Mouse (Mus musculus): Measurements from ENCODE around the gene Lrrc59. TPM values are rescaled to one million over a fixed set of nuclear protein-coding genes. Genes with fewer than 3 reads are reported as not detected.

Lrrc59 gene
- polyA plus RNA-seq (2015; fragmentation: Nextera tagmentation; extraction: Ambion mirVana), result 254 and 256 TPM in 2 replicates

DNA sequence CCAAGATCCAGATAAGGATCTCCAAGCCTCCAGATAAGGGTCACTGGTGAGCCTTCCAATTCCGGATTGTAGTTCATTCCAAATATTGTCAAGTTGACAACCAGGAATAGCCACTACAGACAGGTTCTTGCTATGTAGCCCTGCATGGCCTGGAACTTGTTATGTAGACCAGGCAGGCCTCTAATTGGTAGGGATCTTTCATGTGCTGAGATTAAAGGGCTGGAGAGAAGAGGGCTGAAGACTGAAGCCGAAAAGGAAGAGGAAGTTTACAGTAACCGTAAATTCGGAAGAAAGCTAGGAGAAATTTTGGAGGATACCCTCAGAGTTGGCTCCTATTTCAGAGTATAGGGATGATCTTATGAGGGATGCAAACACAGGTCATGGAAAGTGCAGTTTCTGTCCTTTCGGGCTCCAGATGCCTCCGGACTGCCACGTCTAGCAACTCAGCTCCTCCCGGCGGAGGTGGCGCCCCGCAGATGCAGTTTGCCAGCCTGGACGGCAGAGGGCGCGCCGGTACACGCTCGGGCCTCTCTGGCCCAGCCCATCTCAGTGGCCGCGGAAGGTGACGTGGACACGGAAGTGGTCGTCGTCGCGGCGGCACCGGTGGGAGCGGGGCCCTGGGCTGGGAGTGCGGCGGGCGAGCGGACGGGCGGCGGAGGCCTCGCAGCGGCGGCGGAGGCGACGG lies at the start of gene Lrrc59:
Lrrc59 (plus strand) TSS at position 569 of the 685 bp plus-strand sequence.
- H3K9ac ChIP-seq (ENCODE audit: low read depth, low read length), result peak within 1 kb of the TSS; percentile 91
- H3K9me3 ChIP-seq (ENCODE audit: control insufficient read depth, low read length), result no peaks in the 10 kb centered on the region
- H3K36me3 ChIP-seq (ENCODE audit: control insufficient read depth, insufficient read depth, low read length), result 0 out of 2 replicates have a peak, but pooled peaks cover under 1% of the 10 kb centered on the region
- H3K4me1 ChIP-seq (ENCODE audit: control insufficient read depth, insufficient read depth, low read length), result peaks cover 16% of the 10 kb centered on the region; the same call in 1 of the 2 replicates
- WGBS, result 4% methylated on average over 41 of the region's 41 CpGs
- peak within 1 kb of the TSS; percentile 73 for H3K4me2 ChIP-seq (ENCODE audit: low read depth, low read length)
- H3K27ac ChIP-seq (ENCODE audit: low read length), result peak within 1 kb of the TSS; percentile 90
- peak within 1 kb of the TSS; percentile 92 for H3K4me3 ChIP-seq (ENCODE audit: low read length)
- ATAC-seq, result peak; percentile 86
- H3K27me3 ChIP-seq (replicated peaks; ENCODE audit: control insufficient read depth, insufficient read depth, low read length), result no peaks in the 10 kb centered on the region

DNA sequence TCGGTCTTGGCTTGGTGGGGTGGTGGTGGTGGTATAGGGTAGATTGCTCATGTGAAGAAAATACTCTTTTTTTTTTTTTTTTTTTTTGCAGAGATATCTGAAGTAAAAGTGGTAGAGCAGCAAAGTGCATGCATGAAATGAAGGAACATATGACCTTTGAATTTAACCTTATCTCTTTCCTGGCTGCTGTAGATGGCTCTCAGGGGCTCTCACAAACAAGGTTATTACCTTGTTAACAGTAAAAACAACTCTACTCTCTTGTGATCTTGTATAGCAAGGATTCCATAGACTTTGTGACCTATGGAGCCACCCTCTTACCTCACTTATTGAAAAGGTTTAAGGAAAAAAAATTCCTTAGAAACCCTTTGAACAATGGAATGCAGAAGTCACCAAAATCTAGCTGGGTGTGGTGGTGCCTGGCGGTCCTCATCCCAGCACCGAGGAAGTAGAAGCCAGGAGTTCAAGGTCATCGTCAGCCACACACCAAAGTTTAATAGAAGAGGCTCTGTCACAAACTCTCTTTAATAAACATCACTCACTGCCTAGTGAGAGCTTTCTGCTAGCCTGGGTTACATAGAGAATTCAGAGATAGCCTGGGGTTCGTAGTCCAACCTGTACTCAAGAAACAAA lies 49.3 kb upstream of the Lrrc59 start:
- H3K27ac ChIP-seq (ENCODE audit: low read length), result 0 out of 2 replicates have a peak overlapping the region, but pooled peaks have one; percentile 25
- no peaks in the 10 kb centered on the region for H3K4me1 ChIP-seq (ENCODE audit: control insufficient read depth, insufficient read depth, low read length)
- no peaks in the 10 kb centered on the region for H3K27me3 ChIP-seq (replicated peaks; ENCODE audit: control insufficient read depth, insufficient read depth, low read length)
- H3K9me3 ChIP-seq (ENCODE audit: control insufficient read depth, low read length), result no peaks in the 10 kb centered on the region
- no peak overlapping the region for H3K4me3 ChIP-seq (ENCODE audit: low read length)
- H3K4me2 ChIP-seq (ENCODE audit: low read depth, low read length), result no peak overlapping the region
- no peak overlapping the region for H3K9ac ChIP-seq (ENCODE audit: low read depth, low read length)
- WGBS, result 68% methylated on average over 5 of the region's 5 CpGs
- H3K36me3 ChIP-seq (ENCODE audit: control insufficient read depth, insufficient read depth, low read length), result no peaks in the 10 kb centered on the region
- peak; percentile 74 for ATAC-seq

DNA sequence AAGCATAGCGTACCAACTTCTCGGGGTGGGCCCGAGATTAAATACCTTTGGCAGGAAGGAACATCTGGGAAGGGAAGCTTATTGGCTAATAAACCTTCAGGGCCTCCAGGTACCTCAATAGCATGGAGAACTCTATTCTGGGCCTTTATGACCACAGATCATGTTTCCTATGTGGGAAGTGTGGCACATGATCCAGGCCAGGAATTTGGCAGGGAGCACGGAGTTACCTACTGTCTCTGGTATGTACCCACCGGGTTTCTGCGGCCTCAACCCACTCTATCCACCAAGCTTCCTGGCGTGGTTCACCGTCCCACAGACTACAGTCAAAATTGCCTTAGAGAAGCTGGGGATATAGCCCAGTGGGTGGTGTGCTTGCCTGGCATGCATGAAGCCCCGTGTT lies 44.5 kb upstream of the Lrrc59 start:
- H3K9ac ChIP-seq (ENCODE audit: low read depth, low read length), result no peak overlapping the region
- no peak for ATAC-seq
- WGBS, result 92% methylated on average over 9 of the region's 9 CpGs

DNA sequence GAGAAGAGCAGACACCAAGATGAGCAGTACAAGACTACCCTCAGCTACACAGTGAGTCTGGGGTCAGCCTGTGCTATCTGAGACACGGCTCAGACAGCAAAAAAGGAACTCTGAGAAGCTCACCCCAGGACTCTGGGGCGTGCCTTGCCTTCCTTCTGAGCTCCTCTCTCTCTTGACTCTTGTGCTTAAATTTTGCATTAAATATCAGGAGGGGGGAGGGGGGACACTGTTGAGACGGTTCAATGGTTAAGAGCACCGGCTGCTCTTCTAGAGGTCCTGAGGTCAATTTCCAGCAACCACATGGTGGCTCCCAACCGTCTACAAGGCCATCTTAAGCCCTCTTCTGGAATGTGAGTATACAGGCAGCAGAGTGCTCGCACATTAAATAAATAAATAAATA lies 42.1 kb upstream of the Lrrc59 start:
- peaks cover 15% of the 10 kb centered on the region; the same call in 1 of the 2 replicates for H3K4me1 ChIP-seq (ENCODE audit: control insufficient read depth, insufficient read depth, low read length)
- no peaks in the 10 kb centered on the region for H3K27me3 ChIP-seq (replicated peaks; ENCODE audit: control insufficient read depth, insufficient read depth, low read length)
- no peaks in the 10 kb centered on the region for H3K36me3 ChIP-seq (ENCODE audit: control insufficient read depth, insufficient read depth, low read length)
- ATAC-seq, result no peak
- 79% methylated on average over 6 of the region's 6 CpGs for WGBS
- no peak overlapping the region for H3K4me3 ChIP-seq (ENCODE audit: low read length)
- H3K9me3 ChIP-seq (ENCODE audit: control insufficient read depth, low read length), result no peaks in the 10 kb centered on the region
- no peak overlapping the region for H3K27ac ChIP-seq (ENCODE audit: low read length)
- no peak overlapping the region for H3K9ac ChIP-seq (ENCODE audit: low read depth, low read length)
- H3K4me2 ChIP-seq (ENCODE audit: low read depth, low read length), result no peak overlapping the region

More for the DNA sequence above, 44.5 kb upstream of the Lrrc59 start:
- Histone ChIP-seq H3K4me2 (ENCODE audit: low read depth, low read length) (no peak overlapping the region), H3K9me3 (ENCODE audit: control insufficient read depth, low read length) (no peaks in the 10 kb centered on the region), H3K27ac (ENCODE audit: low read length) (no peak overlapping the region), H3K4me3 (ENCODE audit: low read length) (no peak overlapping the region), H3K36me3 (ENCODE audit: control insufficient read depth, insufficient read depth, low read length) (no peaks in the 10 kb centered on the region), H3K4me1 (ENCODE audit: control insufficient read depth, insufficient read depth, low read length) (0 out of 2 replicates have a peak, but pooled peaks cover 4% of the 10 kb centered on the region), H3K27me3 (replicated peaks; ENCODE audit: control insufficient read depth, insufficient read depth, low read length) (no peaks in the 10 kb centered on the region)

DNA sequence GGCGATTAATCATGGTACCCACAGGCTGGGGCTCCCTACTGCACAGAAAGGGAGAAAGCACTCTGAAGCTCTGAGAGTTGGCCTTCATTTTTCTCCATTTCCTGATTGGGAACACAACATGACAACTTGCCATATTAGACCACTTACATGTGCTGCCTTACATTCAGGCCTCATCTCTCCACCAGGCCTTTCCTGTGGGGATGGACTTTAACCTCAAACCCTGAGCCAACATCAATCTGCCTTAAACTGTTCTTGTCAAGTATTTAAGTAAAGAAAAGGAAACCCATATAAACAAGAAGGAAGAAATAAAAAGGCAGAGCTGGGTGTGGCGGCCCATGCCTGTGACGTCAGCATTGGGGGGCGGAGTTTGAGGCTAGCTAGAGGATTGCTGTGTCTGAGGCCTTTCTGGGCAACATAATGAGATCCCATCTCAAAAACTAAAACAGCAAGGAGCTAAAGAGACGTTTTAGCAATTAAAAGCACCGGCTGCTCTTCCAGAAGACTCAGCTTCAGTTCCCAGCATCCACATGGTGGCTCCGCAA lies 33.2 kb upstream of the Lrrc59 start:
- ATAC-seq, result no peak
- no peak overlapping the region for H3K4me2 ChIP-seq (ENCODE audit: low read depth, low read length)
- H3K36me3 ChIP-seq (ENCODE audit: control insufficient read depth, insufficient read depth, low read length), result no peaks in the 10 kb centered on the region
- no peaks in the 10 kb centered on the region for H3K27me3 ChIP-seq (replicated peaks; ENCODE audit: control insufficient read depth, insufficient read depth, low read length)
- no peak overlapping the region for H3K4me3 ChIP-seq (ENCODE audit: low read length)
- no peaks in the 10 kb centered on the region for H3K9me3 ChIP-seq (ENCODE audit: control insufficient read depth, low read length)
- H3K27ac ChIP-seq (ENCODE audit: low read length), result no peak overlapping the region; the same call in 1 of the 2 replicates
- H3K4me1 ChIP-seq (ENCODE audit: control insufficient read depth, insufficient read depth, low read length), result peaks cover 17% of the 10 kb centered on the region
- WGBS, result 66% methylated on average over 7 of the region's 7 CpGs
- no peak overlapping the region for H3K9ac ChIP-seq (ENCODE audit: low read depth, low read length)

DNA sequence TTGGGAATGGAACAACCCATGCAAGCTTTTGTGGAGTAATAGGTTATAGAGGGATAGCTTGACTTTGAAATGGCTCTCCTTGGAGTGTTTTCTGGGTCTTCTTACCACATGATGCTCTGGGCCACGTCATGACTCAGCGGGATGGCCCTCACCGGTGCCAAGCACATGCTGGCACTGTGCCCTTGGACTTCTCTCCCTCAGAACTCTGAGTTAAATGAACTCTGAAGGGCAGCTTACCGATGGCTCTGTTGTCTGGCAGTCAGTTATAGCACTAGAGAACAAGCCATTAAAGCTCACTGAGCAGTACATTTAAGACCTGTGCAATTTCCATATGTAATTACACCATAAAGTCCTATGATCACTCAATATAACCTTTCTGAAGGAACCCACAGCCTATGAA lies 32.2 kb upstream of the Lrrc59 start:
- Histone ChIP-seq H3K27ac (ENCODE audit: low read length) (no peak overlapping the region), H3K9ac (ENCODE audit: low read depth, low read length) (no peak overlapping the region), H3K4me2 (ENCODE audit: low read depth, low read length) (no peak overlapping the region), H3K36me3 (ENCODE audit: control insufficient read depth, insufficient read depth, low read length) (no peaks in the 10 kb centered on the region), H3K9me3 (ENCODE audit: control insufficient read depth, low read length) (no peaks in the 10 kb centered on the region), H3K4me3 (ENCODE audit: low read length) (no peak overlapping the region), H3K27me3 (replicated peaks; ENCODE audit: control insufficient read depth, insufficient read depth, low read length) (no peaks in the 10 kb centered on the region), H3K4me1 (ENCODE audit: control insufficient read depth, insufficient read depth, low read length) (peaks cover 14% of the 10 kb centered on the region)
- WGBS, result 69% methylated on average over 4 of the region's 4 CpGs
- no peak for ATAC-seq

DNA sequence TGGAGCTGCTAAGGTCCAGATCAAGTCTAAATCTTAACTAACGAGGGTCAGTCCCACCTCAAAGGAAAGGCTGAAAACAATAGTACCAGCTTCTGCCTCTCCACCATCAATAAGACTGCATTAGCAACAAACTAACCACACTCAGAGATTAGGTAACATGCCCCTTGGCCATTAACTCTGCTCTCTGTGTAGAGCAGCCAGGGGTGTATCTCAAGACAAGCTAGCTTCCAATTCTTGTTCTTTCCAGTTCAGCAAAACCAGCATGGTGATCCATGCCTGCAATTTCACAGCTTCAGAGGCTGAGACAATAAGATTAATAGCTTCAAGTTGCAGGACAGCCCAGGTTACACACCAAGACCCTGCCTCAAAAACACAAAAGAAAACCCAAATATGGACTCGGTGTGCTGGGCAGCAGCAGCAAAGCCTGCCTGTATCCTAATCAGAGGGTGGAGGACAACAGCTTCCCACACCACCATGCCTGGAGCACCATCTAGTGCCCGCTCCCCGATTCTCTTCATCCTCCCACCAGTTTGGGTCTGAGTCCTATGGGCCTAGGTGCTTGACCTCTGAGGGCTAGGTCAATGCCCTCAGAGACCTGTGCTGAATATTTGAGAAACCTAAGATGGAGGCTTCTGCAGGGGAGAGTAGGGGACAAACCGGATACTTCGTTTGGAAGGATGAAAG lies 31.0 kb upstream of the Lrrc59 start:
- Histone ChIP-seq H3K9ac (ENCODE audit: low read depth, low read length) (no peak overlapping the region), H3K36me3 (ENCODE audit: control insufficient read depth, insufficient read depth, low read length) (no peaks in the 10 kb centered on the region), H3K27me3 (replicated peaks; ENCODE audit: control insufficient read depth, insufficient read depth, low read length) (no peaks in the 10 kb centered on the region), H3K27ac (ENCODE audit: low read length) (no peak overlapping the region), H3K4me3 (ENCODE audit: low read length) (no peak overlapping the region), H3K9me3 (ENCODE audit: control insufficient read depth, low read length) (no peaks in the 10 kb centered on the region), H3K4me2 (ENCODE audit: low read depth, low read length) (no peak overlapping the region), H3K4me1 (ENCODE audit: control insufficient read depth, insufficient read depth, low read length) (peaks cover 14% of the 10 kb centered on the region)
- 60% methylated on average over 6 of the region's 6 CpGs for WGBS
- ATAC-seq, result no peak

DNA sequence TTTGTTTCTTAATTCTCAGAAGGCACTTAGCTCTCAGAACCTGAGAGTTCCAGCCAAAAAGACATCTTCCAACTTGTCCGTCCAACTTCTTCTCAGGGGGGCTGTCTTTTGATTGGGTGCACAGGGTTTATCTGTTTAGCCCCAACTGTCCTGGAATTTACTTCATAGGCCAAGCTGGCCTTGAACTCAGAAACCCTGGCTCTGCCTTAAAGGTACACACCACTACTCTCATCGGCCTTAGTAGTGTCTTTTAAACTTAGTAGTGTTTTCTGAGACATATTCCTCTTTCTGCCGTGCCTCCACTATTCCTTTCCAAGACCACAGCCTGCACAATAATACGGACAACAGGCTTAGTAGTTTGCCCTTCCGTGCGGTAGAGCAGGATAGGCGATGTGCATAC lies 29.1 kb upstream of the Lrrc59 start:
- 91% methylated on average over 7 of the region's 7 CpGs for WGBS

More for the DNA sequence above, 29.1 kb upstream of the Lrrc59 start:
- Histone ChIP-seq H3K27ac (ENCODE audit: low read length) (no peak overlapping the region), H3K4me3 (ENCODE audit: low read length) (no peak overlapping the region), H3K4me1 (ENCODE audit: control insufficient read depth, insufficient read depth, low read length) (peaks cover 14% of the 10 kb centered on the region), H3K9ac (ENCODE audit: low read depth, low read length) (no peak overlapping the region), H3K27me3 (replicated peaks; ENCODE audit: control insufficient read depth, insufficient read depth, low read length) (no peaks in the 10 kb centered on the region), H3K4me2 (ENCODE audit: low read depth, low read length) (no peak overlapping the region), H3K9me3 (ENCODE audit: control insufficient read depth, low read length) (no peaks in the 10 kb centered on the region), H3K36me3 (ENCODE audit: control insufficient read depth, insufficient read depth, low read length) (no peaks in the 10 kb centered on the region)
- no peak for ATAC-seq

All from intestine, embryonic 16.5 days (tissue).